Mouse (Mus musculus): ENCODE data around the gene Ift22. TPM values are rescaled to one million over a fixed set of nuclear protein-coding genes. Genes with fewer than 3 reads are reported as not detected.

The Ift22 gene
- polyA plus RNA-seq, 2 experiments, result 2.5 to 9.9 TPM

DNA sequence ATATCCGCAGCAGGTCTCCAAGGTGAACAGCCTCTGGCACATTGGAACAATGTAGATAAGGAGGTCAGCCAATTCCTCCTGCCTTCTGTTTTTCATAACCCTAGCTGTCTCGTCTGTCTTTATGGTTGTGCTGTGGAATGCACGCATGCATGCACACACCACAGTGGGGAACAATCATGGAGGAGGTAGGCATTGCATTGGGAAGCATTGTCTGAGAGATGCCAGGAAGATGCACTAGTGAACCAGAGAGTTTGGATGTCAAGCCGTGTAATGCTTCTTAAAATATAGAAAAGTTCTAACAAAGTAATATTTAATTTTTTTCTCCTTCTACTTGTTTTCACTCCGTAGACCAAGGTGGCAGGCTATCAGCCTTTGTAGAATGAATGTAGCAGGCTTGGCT, 25.0 kb downstream of the Ift22 start:
- H3K9ac ChIP-seq (replicated peaks), result no peak overlapping the region
- H3K9me3 ChIP-seq (ENCODE audit: control insufficient read depth, low read length), result no peaks in the 10 kb centered on the region
- no peak overlapping the region for H3K4me2 ChIP-seq (ENCODE audit: low read depth)
- WGBS (ENCODE audit: insufficient replicate concordance), result 61% methylated on average over 5 of the region's 5 CpGs
- H3K27ac ChIP-seq, result no peak overlapping the region
- no peaks in the 10 kb centered on the region for H3K36me3 ChIP-seq (replicated peaks; ENCODE audit: control insufficient read depth, insufficient read depth, low read depth)
- H3K27me3 ChIP-seq (ENCODE audit: control insufficient read depth, insufficient read depth, low read length), result no peaks in the 10 kb centered on the region
- no peak overlapping the region for H3K4me3 ChIP-seq (ENCODE audit: insufficient read depth in 1 of 2, low read depth in 2 of 2, low read length in 2 of 2)
- TF ChIP-seq EP300 (IDR thresholded peaks at IDR 0.05; ENCODE audit: low read depth) (no peak), CTCF (IDR thresholded peaks at IDR 0.05; ENCODE audit: low read depth) (no peak)
- DNase-seq (ENCODE audit: low read depth in 3 of 3, low spot score in 3 of 3) (no peak), ATAC-seq (ENCODE audit: insufficient read depth) (no peak)
- no peaks in the 10 kb centered on the region for H3K4me1 ChIP-seq (replicated peaks; ENCODE audit: control insufficient read depth in 2 of 2, insufficient read depth in 2 of 2, low read length in 1 of 2)

DNA sequence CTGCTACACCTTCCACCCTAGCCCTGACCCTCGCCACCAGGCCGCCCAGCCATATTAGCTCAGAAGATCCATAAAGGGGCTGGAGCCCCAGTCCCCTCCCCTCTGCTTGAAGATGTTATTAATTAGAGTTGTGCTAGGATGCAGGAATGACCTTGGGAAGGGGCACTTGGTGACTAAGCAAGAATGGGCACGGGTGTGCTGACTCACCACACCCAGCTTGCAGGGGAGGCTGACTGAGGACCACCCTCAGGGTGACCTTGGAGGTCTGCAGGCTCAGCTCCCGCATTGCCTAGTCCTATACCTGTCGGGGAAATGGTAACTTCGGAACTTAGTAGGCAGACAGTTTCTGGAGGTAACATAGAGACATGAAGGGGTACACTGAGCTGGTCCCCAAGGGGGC, 26.0 kb downstream of the Ift22 start:
- Histone ChIP-seq H3K4me2 (ENCODE audit: low read depth) (no peak overlapping the region), H3K9me3 (ENCODE audit: control insufficient read depth, low read length) (no peaks in the 10 kb centered on the region), H3K36me3 (replicated peaks; ENCODE audit: control insufficient read depth, insufficient read depth, low read depth) (no peaks in the 10 kb centered on the region), H3K27me3 (ENCODE audit: control insufficient read depth, insufficient read depth, low read length) (no peaks in the 10 kb centered on the region), H3K9ac (replicated peaks) (no peak overlapping the region), H3K27ac (no peak overlapping the region), H3K4me3 (ENCODE audit: insufficient read depth in 1 of 2, low read depth in 2 of 2, low read length in 2 of 2) (no peak overlapping the region), H3K4me1 (replicated peaks; ENCODE audit: control insufficient read depth in 2 of 2, insufficient read depth in 2 of 2, low read length in 1 of 2) (no peaks in the 10 kb centered on the region)
- DNase-seq (ENCODE audit: low read depth in 3 of 3, low spot score in 3 of 3) (no peak), ATAC-seq (ENCODE audit: insufficient read depth) (no peak)
- 70% methylated on average over 6 of the region's 6 CpGs for WGBS (ENCODE audit: insufficient replicate concordance)
- TF ChIP-seq CTCF (IDR thresholded peaks at IDR 0.05; ENCODE audit: low read depth) (no peak), EP300 (IDR thresholded peaks at IDR 0.05; ENCODE audit: low read depth) (no peak)

DNA sequence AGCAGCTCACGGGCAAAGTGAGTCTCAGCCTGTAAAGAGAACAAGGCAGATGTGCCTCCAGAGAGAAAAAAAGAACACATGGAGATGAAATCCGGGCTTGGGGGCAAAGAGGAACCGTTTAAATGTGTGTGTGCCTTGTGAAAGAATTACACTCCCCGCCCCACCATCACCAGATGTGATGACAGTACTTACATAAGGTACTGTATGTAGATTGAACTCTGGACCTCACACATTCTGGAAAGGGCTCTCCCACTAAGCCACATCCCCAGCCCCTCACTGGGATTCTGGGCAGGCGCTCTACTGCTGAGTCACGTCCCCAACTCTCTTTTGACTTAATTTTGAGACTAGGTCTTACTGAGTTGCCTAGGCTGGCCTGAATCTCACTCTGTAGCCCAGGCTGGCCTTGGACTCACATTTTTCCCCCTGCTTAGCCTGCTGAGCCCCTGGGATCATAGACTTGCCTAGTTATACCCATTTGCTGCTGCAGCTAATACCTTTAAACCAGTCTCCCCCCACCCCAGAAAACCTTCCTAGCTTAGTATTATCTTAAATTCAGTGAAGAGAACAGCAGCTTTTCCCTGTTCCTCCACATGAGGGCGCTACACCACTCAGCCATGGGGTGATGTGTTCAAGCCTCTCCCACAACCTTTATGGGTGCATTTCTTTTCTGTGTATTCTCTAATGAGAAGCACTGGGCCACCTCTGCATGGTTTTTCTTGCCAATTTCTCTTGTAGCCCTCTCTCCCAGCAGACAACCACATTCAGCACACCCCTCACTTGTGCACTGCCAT, 28.1 kb downstream of the Ift22 start:
- Histone ChIP-seq H3K27me3 (ENCODE audit: control insufficient read depth, insufficient read depth, low read length) (no peaks in the 10 kb centered on the region), H3K27ac (no peak overlapping the region), H3K4me1 (replicated peaks; ENCODE audit: control insufficient read depth in 2 of 2, insufficient read depth in 2 of 2, low read length in 1 of 2) (no peaks in the 10 kb centered on the region), H3K9ac (replicated peaks) (no peak overlapping the region), H3K36me3 (replicated peaks; ENCODE audit: control insufficient read depth, insufficient read depth, low read depth) (no peaks in the 10 kb centered on the region), H3K4me2 (ENCODE audit: low read depth) (no peak overlapping the region), H3K9me3 (ENCODE audit: control insufficient read depth, low read length) (no peaks in the 10 kb centered on the region), H3K4me3 (ENCODE audit: insufficient read depth in 1 of 2, low read depth in 2 of 2, low read length in 2 of 2) (no peak overlapping the region)
- DNase-seq (ENCODE audit: low read depth in 3 of 3, low spot score in 3 of 3), result no peak
- WGBS (ENCODE audit: insufficient replicate concordance), result 39% methylated on average over 7 of the region's 7 CpGs
- no peak for ATAC-seq (ENCODE audit: insufficient read depth)
- TF ChIP-seq CTCF (IDR thresholded peaks at IDR 0.05; ENCODE audit: low read depth), result peak; percentile 66
- no peak for TF ChIP-seq EP300 (IDR thresholded peaks at IDR 0.05; ENCODE audit: low read depth)

DNA sequence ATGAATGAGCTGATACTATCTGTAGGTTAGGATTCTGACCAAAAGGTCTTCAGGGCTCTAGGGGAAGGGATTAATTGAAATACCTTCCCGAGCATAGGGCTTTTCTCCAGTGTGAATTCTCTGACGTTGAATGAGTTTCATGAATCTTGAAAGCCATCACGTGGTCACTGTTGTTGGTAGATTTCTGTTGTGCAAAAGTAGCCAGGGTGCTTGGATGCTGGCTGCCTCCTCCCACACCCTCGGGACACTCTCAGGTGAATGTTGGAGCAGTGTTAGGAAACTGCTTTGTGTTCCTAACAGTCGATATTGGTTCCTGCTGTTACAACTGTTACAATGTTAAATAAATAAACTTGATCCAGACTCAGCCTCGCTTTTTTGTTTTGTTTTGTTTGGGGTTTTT, 28.8 kb downstream of the Ift22 start:
- WGBS (ENCODE audit: insufficient replicate concordance), result 64% methylated on average over 6 of the region's 6 CpGs
- no peak for TF ChIP-seq CTCF (IDR thresholded peaks at IDR 0.05; ENCODE audit: low read depth)
- TF ChIP-seq EP300 (IDR thresholded peaks at IDR 0.05; ENCODE audit: low read depth), result no peak
- Histone ChIP-seq H3K27ac (no peak overlapping the region), H3K27me3 (ENCODE audit: control insufficient read depth, insufficient read depth, low read length) (no peaks in the 10 kb centered on the region), H3K9ac (replicated peaks) (no peak overlapping the region), H3K36me3 (replicated peaks; ENCODE audit: control insufficient read depth, insufficient read depth, low read depth) (no peaks in the 10 kb centered on the region), H3K4me1 (replicated peaks; ENCODE audit: control insufficient read depth in 2 of 2, insufficient read depth in 2 of 2, low read length in 1 of 2) (no peaks in the 10 kb centered on the region), H3K9me3 (ENCODE audit: control insufficient read depth, low read length) (no peaks in the 10 kb centered on the region), H3K4me2 (ENCODE audit: low read depth) (no peak overlapping the region), H3K4me3 (ENCODE audit: insufficient read depth in 1 of 2, low read depth in 2 of 2, low read length in 2 of 2) (no peak overlapping the region)
- no peak for ATAC-seq (ENCODE audit: insufficient read depth)
- DNase-seq (ENCODE audit: low read depth in 3 of 3, low spot score in 3 of 3), result no peak

DNA sequence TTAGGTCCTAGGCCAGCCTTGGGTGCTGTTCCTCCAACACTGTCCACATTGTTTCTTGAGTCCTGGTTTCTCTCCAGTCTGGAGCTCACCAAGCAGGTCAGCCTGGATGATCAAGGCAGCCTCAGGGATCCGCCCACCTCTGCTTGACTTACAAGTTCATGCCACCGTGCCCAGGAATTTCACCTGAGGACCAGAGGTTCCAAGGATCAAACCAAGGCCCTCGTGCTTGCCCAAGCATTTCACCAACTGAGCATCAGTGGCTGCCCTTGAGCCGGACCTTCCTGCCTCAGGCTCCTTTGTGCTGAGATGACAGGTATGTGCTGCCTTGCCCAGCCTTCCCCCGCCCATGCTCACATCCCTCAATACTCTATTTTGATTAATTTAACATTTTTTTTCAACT, 29.7 kb downstream of the Ift22 start:
- DNase-seq (ENCODE audit: low read depth in 3 of 3, low spot score in 3 of 3) (no peak), ATAC-seq (ENCODE audit: insufficient read depth) (no peak)
- H3K36me3 ChIP-seq (replicated peaks; ENCODE audit: control insufficient read depth, insufficient read depth, low read depth), result no peaks in the 10 kb centered on the region
- H3K27ac ChIP-seq, result no peak overlapping the region
- no peak for TF ChIP-seq EP300 (IDR thresholded peaks at IDR 0.05; ENCODE audit: low read depth)
- TF ChIP-seq CTCF (IDR thresholded peaks at IDR 0.05; ENCODE audit: low read depth), result no peak
- H3K4me3 ChIP-seq (ENCODE audit: insufficient read depth in 1 of 2, low read depth in 2 of 2, low read length in 2 of 2), result no peak overlapping the region
- H3K4me1 ChIP-seq (replicated peaks; ENCODE audit: control insufficient read depth in 2 of 2, insufficient read depth in 2 of 2, low read length in 1 of 2), result no peaks in the 10 kb centered on the region
- H3K4me2 ChIP-seq (ENCODE audit: low read depth), result no peak overlapping the region
- WGBS (ENCODE audit: insufficient replicate concordance), result 70% methylated on average over 5 of the region's 5 CpGs
- H3K27me3 ChIP-seq (ENCODE audit: control insufficient read depth, insufficient read depth, low read length), result no peaks in the 10 kb centered on the region
- no peaks in the 10 kb centered on the region for H3K9me3 ChIP-seq (ENCODE audit: control insufficient read depth, low read length)
- no peak overlapping the region for H3K9ac ChIP-seq (replicated peaks)

Data from liver, embryonic 14.5 days (tissue).